Mouse (Mus musculus) layer of hippocampus, adult 11-12 months (tissue): ENCODE measurements around the gene Zfp507.

Experiments used
- DNase-seq: peaks from one replicate; pipeline ENCODE4 v3.0.0; 2022; ENCODE audit warnings: low spot score

Zfp507 gene

DNA sequence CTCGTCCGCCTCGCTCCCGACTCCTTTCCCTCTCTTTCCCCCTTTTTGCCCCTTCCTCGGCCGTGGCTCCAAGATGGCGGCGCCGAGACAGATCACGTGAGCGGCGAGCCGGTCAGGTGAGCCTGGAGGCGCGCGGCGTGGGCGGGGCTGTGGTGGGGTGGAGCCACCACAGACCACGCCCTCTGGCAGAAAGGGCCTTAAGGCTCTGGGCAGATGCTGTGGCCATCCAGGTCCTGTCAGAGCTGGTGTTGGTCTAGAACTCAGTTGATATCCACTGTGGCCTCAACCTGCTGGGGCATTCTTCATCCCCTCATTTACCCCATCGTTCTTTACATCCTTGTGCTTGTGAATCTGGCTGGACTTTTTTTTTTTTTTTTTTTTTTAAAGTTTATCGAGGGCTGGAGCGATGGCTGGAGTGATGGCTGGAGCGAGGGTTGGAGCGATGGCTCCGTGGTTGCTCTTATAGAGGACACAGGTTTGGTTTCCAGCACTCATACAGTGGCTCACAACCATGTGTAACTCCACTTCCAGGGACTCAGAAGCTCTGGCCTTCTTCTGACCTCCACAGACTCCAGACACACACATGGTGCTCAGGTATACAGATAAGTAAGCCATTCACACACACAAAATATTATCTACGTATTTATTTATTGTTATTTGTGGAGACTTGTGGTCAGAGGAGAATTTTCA is at the start of gene Zfp507:
Zfp507 (minus strand) TSS at position 98 of the 690 bp plus-strand sequence.
- peak; percentile 88 for DNase-seq

DNA sequence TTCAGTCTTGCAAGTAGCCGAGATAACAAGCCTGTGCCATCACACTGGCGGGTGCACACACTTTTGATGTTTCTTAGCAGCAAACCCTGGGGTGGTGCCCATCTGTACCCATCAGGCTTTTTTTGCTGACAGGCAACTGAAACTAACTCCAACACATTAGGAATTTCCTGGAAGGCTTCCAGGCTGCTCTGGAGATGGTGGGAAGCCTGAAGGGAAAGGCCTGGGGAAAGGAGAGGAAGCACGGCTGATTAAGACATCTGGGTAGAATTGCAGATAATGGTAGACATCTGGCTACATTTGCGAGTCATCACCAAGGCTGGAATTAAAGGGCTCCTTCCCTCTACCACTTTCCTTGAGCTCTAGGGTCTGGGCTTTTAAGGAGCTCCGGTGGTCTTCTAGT is 47.6 kb upstream of the Zfp507 start:
- DNase-seq: no peak

DNA sequence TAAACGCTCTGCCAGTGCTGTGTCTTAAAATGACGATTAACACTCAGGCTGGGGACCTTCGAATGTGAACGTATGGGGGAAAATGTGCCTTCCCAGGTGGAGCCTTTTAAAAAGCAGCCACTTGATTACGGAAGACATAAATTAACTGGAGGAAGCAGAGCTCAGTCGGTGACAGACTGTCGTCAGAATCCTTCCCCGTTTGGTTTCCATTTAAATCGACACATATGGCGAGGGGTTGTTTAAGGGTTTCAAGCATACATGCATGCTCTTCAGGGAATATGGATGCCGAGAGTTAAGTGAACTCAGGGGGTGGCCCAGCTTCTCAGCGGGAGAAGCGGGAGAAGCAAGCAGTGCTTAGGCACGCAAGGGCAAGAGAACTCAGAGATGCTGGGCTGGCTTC is 45.7 kb upstream of the Zfp507 start:
- no peak for DNase-seq

DNA sequence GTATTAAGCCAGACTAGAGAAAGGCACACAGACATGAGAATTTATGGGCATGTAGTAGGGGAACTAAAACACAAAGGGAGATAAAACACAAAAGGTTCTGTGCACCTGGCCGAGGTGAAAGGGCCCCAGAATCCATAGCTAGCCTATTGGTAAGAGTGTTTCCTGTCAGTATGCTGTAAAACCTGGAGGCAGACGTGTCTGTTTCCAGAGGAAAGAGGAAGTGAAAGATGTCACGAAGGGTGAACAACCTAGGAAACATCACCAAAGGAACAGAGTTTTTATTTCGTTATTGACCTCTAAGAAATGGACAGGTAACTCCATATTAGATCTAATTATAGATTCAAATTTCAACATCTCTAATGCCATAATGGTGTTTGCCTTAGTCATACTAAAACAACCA is 37.7 kb upstream of the Zfp507 start:
- DNase-seq: no peak

DNA sequence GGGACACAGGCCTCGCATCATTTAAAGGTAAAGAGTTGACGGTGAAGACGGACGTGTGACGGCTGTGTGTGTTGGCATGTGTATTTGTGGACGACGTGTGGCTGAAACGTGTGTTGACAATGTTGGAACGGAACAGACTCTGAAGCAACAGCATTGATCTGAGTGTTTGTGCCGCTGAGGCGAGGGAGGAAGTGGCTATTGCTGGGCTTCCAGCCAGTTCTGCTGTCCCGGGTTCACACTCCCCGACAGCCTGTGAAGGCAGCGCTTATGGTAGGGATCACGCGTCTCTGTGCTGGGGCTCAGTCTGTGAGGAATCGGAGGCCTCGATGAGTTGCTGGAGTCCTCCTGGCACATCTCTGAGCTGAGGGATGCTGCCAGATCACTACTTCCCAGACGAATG is 34.0 kb upstream of the Zfp507 start:
- DNase-seq: no peak

DNA sequence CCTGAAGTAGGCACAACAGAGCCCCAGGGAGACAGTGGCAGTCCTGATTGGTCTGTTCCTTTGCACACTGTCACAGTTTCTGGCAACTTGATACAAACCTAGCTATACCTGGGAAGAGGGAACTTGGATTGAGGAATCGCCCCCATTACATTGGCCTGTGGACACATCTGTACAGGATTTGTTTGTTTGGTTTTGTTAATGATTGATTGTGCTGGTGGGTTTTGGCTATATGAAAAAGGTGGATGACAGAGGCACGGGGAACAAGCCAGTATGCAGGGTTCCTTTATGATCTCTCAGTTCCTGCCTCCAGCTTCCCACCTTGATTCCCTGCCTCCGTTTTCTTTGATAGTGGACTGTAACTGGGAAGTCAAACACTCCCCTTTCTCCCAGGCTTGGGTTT is 33.6 kb upstream of the Zfp507 start:
- DNase-seq: no peak

DNA sequence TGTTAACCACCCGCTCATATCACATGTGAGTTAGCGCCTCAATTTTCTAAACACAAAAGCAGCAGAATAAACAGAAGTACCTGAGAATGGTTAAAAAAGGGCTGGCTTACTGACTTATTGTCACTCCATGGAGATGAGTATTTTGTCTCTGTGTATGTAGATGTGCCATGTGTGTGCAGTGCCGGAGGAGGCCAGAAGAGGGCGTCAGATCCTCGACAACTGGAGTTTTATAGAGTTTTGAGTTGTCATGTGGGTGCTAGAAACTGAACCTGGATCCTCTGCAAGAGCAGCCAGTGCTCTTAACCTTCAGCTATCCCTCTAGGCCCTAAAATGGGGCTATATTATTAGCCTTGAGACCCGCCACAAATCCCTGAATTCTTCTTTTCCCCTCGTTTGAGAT is 27.3 kb upstream of the Zfp507 start:
- no peak for DNase-seq

DNA sequence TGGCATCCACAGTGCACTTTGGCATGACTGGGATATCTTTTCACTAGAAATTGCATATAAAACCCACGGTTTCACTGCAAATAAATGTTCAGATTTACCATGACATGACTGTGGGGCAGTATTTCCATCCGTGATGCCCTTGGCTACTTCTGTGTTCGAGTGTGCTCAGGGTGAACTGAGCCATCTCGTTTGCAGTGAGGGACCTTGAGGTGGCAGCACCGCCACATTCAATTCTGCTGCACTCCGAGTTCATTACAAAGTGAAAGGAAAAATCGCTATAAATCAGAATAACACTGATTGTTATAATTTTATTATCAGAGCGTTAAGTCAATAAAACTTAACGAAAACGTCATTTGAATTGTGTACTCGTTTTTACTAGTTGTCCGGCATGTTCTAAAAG is 21.1 kb upstream of the Zfp507 start:
- DNase-seq: peak; percentile 50

DNA sequence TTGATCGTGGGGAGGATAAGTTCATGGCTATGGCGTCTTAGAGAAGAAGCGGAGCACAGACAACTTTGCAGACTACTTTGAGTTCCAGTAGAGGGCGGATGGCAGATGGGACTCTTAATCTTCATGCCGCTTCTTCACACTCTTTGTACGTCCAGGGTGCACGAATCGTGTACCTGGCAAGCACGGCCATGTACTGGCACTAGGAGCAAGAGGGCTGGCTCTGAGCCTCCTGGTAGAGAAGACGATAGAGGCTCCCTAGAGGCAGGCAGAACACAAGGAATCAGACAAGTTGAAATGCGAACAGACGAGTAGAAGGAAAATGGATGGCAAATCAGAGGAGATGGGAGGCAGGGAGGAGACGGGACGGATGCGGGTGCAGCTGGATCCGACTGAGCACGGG is 19.5 kb upstream of the Zfp507 start:
- DNase-seq: no peak

DNA sequence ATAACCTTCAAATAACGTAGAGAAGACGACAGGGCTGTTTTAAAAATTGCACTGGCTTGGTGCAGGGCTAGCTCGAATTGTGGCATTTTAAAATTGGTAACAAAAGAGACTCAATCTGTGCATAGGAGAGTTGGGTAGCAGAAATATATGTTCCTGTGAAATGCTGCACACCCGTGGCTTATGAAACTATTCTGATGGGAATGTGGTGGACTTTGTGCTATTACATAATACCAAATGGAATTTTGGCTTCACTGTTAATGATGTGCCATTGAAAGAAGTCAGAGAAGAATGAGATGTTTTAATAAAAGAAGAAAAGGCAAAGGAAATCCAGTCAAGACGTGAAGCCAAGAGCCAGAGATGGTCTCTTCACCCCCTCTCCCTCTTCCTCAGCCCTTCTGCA is 18.6 kb upstream of the Zfp507 start:
- no peak for DNase-seq

DNA sequence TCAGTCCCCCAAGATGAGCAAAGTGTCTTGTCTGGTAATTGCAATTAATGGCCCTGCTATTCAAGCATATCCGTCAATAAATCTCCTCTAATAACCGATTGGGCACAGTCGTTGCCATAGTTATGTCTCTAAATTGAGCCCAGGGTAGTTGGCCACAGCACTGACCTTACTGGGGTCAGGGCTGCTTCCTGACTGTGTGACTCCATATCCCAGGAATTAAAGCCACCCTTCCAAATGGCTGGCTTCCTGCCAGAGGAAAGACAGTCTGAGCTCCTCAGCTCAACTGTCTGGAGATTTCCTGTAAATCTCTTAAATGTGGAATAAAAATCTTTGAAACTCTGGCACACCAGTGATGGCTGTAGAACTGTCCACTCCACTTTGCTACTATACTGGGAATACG is 16.7 kb upstream of the Zfp507 start:
- no peak for DNase-seq

DNA sequence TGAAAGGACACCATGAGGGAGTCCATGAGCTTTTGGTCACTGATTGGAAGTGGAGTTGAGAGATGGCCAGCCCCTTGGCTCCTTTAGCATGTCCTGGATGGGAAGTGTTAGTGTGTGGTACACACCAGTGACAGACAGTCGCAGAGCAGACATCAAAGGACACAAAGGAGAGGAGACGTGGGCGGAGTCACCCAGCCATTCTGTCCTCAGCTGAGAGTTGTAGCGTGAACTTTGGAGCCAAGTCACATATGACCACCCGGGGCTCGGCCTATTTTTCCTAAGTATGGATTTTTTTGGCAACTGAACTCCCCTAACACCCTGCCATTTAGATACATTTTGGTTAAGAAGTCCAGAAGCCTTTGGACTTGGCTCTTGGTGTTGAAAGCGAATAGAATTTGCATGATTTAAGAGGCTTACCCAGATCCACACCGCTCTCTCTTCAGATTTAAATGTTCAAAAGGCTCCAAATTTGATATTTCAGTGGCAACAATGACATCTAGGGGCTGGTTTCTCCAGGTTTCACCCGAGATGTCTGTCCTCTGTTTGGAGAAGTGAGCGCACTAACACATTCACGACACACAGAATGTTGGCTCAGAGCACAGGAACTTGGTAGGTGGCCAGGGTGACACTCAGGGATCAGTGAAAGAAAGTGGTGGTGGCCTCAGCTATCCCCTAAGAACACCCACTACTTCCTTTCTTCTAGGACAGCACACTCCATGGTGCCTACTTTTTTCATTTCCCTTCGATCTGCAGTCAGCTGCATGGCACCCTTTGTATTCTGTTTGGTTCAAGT is 12.2 kb upstream of the Zfp507 start:
- DNase-seq: no peak

DNA sequence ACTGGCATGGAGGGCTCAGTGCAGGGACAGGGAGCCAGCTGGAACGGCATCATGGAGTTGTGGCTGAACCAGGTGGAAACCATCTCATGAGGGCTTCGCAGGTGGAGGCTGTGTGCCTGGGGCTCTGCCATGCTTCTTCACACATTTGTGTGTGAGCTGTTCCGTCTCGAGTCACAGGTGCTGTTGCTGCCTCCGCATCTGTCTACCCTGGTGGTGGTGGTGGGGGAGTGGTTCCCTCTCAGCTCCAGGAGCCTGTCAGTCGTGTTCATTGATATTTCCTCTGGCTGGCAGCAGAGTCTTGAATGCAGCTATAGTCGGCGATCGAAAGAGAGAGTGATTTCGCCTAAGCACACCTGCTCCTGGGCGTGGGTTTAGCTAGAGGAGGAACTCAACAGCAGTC is 10.5 kb upstream of the Zfp507 start:
- DNase-seq: peak; percentile 30

DNA sequence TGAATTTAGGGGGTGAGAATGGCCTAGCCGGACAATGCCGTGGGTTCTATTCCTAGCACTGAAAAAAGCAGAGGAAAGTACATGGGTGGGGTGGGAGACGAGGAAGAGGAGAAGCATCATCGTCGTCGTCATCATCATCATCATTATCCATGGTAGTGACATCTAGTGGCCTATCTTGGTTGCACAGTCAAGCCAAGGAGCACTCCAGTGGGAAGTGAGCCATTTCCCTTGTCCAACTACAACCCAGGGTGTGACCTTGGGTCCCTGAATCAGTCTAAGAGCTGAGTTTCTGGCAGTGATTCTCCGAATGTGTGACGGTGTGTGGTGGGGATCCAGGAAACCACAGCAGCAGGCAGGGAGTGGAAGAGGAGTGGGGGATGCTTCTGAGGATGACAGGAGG is 7.9 kb upstream of the Zfp507 start:
- no peak for DNase-seq

DNA sequence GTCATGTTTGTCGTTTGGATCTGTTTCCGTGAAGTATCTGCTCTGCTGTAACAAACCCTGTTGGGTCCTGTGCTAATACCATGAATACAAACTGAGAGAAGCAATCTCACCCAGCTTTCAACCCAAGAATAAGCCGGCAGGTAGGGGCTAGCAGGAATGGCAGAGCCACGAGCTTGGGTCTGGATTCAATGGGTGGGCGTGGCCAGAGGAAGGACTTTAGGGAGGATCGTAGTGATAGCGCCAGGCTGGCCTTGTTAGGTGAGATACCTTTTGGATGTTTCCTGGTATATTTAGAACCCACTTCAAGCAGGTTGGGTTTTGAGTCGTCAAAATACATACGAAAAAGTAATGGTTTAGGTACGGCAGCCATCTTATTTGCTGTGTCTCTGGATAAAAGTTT is 1.4 kb upstream of the Zfp507 start:
- DNase-seq: no peak

DNA sequence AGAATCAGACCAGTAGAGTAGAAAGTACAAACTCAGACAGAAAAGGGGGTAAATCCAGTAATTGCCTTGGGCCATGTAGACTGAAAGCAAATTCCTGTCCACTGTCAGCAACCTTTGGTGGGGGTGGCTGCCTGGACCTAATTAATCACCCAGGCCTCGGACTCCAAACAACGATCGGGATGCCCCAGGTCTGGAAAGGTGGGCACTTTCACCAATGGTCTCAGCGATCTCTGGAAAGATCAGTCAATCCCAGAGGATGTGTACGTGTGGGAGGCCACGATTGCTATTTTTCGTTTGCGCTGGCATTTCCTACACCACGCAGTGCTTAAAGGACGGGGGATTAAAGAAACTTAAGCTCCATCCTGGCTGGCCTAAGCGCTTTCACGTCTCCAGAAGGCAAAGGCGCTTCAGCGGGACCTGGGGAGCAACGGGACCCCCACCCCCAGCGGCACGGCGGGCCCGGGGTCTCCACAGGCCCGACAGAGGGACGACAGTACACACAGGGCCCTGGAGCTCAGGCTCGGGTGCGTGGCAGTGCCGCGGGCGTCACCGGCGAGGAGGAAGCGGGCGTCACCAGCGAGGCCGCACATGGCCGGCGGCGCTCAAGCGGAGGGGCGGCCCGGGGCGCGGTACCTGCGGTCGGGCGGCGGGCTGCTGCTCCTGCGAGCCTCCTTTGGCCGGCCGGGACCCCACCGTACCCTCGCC is 450 bp downstream of the Zfp507 start:
- no peak for DNase-seq

DNA sequence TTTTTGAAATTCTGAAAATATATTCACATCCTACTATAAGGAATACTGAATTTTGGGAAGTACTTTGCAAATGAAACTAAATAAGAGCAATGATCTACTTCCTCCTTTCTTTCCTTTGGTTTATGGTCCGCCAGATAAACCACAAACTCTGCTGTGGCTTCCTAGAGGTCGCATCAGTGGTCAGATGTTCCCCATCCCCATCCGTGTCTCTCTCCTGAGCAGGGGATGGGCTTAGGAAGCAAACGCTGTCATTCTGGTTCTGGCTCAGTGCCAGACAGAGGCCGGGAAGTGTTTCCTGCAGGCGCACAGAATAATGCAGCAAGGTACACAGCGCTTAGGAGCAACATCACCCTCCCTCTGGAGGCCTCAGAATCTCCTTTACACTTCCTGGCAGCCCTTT is 6.7 kb downstream of the Zfp507 start:
- no peak for DNase-seq

DNA sequence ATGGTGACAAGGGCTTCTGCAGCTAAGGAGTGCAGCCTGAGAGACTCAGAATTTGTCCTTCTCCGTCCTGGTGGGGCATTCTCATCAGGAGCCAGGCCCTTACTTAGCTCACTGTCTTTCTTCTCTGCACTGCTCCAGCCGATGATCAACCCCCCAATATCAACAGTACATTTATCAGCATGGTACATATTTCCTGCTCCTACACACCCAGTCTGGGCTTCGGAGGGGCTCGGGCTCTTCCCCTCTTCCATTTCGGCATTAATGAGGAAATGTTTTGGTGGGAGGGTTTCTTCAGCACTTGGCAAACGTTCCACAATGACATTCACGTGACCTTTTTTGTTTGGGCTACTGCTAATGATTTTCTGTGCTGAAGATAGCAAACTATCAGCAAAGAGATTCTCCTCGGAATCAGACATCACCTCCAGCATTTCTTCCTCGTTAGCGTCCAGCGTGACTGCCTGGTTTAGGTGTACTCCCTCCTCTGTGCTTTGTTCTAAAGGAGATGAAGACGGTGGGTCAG is 8.6 kb downstream of the Zfp507 start:
- no peak for DNase-seq

DNA sequence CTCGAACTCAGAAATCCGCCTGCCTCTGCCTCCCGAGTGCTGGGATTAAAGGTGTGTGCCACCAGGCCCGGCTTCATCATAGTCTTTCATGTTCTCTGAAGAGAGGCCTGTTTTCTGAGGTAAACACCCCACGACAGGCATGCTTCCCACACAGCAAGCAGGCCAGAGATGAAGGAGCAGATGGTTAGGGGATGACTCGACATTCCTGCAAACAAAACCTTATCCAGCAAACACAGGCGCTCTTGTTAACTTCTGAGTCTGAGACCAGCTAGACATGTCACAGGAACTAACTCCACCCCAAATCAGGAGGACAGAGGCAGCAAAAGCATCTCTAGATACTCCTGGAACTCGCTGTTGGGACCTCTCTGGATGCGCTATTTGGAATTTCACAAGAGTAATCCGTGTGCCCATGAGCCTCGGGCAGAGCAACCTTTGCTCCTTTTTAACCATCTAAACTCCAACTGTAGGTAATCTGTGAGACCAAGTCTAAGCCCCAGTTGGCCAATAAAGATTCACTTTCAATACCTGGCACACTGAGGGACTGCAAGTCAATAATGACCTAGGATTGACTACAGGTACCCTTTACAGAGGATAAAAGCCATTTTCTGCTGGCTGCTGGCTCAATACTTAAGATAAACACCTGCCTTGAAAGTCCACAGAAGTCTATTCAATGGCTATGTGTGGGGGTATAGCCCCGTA is 10.5 kb downstream of the Zfp507 start:
- peak; percentile 44 for DNase-seq

DNA sequence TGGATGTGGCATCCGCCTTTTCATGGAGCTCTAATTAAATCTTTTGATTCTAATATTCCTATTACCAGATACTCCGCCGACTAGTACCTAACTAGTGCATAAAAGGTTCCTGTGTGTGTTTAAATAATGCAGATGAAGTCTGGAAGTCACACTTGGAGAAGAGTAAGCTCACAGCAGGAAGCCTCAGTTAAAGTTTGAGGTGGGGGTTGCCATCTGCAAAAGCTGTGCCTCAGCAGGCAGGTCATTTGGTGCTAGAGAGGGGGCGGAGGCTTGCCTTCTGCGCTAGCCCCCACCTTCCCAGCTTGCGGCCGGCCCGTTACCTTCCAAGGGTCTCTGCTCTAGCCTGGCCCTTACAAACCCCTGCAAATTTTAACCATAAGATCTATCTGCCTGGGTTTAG is 11.9 kb downstream of the Zfp507 start:
- DNase-seq: no peak

DNA sequence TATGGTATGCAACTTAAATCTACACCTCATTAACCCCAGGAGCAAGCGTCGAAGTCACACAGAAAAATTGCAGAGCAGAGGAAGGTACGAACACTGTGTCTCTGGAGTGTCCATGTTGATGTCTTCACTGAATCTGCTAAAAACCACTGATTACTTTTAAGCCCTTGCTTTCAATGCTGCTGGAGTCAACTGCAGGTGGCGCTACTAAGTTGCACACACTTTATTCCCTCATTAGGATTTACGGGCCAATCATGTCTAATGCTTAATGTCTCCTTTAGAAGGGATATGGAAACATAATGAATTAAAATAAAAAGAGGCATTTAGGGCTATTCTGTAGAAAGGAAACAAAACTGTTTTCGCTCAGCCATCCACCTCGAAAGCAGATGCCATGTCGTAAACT is 12.6 kb downstream of the Zfp507 start:
- DNase-seq: peak; percentile 29

DNA sequence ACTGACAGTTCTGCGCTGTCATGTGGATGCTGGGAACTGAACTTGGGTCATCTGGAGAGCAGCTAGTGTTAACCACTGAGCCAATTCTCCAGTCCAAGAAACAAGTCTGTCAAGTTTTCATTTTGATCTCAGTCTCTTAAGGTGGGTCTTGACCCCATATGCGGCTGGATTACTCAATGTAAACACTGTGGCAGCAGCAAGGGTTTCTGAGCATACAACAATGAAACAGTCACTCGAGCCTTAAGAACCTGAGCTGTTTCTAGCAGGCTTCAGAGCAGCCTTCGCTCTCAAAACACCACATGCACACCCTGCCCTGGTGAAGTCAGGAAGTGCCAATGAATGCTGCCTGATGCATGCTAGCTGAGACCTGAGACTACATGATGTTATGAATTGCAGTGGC is 17.2 kb downstream of the Zfp507 start:
- no peak for DNase-seq
